Mouse (Mus musculus) bone marrow, adult 2 months (tissue): Measurements from ENCODE around the gene Nxph3. TPM values are rescaled to one million over a fixed set of nuclear protein-coding genes. Genes with fewer than 3 reads are reported as not detected.

Experiments
- H3K27ac ChIP-seq: fragments of 200-500 bp; 2 replicates; pipeline ENCODE4 v1.5.1; 2012; ENCODE audit warnings: low read depth, mild to moderate bottlenecking, control low read depth, inconsistent platforms, low read length; ENCODE audit not compliant: control insufficient read depth, poor library complexity, insufficient read depth
- H3K4me1 ChIP-seq: fragments of 200-500 bp; 2 replicates; pipeline ENCODE4 v1.6.1; 2011; ENCODE audit warnings: low read length; ENCODE audit not compliant: control insufficient read depth, insufficient read depth
- H3K4me3 ChIP-seq: fragments of 200-500 bp; replicated peaks from 2 replicates; pipeline ENCODE3; 2011; ENCODE audit warnings: mild to moderate bottlenecking, low read depth, low read length, control low read depth; ENCODE audit not compliant: control insufficient read depth
- CTCF ChIP-seq: fragments of 200-500 bp; IDR thresholded peaks from 2 replicates; pipeline ENCODE4 v1.5.1; 2011; ENCODE audit warnings: low read length, control low read depth; ENCODE audit not compliant: control insufficient read depth, insufficient read depth
- POLR2A ChIP-seq: fragments of 200-500 bp; IDR thresholded peaks from 2 replicates; pipeline ENCODE4 v1.6.1; 2011; ENCODE audit warnings: low read depth, mild to moderate bottlenecking, control low read depth, low read length, borderline replicate concordance; ENCODE audit not compliant: control insufficient read depth
- WGBS: fragments of 180-500 bp; shearing (Covaris S2); methylation state at CpG from one replicate; pipeline ENCODE4 v1.1.7; 2018; 5-methylcytosine and 5-hydroxymethylcytosine counted together
- polyA plus RNA-seq: library from polyadenylated mRNA; stranded (reverse); fragments of >200 nt; gene quantifications from 2 replicates; pipeline ENCODE4 v1.2.4, GENCODE M21; 2011; ENCODE audit warnings: low replicate concordance; ENCODE audit not compliant: missing spikeins, insufficient read depth, insufficient read length

Gene Nxph3
- polyA plus RNA-seq, 1 experiment = not detected

DNA sequence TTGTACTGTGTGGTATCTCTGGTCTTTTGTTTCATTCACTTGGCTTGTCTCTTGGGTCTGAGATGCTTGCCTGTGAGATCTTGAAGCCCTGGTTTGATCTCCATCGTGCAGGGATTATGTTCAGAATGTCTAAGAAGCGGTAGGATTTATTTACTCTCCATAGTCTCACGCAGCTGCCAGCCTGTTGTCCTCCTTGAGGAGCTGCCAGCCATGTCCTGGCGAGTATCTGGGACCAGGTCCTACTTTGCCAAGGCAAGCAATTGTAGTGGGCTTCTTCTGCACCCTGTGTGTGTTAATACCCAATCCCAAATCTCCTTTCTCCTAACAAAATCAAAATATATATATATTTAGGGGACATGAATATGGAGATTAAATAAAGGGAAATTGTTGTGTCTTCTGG is 21.4 kb downstream of the Nxph3 start:
- no peak overlapping the region for H3K4me3 ChIP-seq
- H3K4me1 ChIP-seq = no peaks in the 10 kb centered on the region
- no peak for TF ChIP-seq CTCF
- TF ChIP-seq POLR2A = no peak
- no peak overlapping the region for H3K27ac ChIP-seq
- WGBS = 94% methylated on average over 4 of the region's 4 CpGs

GRCm38 (mm10) chr11:95492256-95492655 is 22.1 kb downstream of the Nxph3 start:
- TF ChIP-seq POLR2A (no peak), CTCF (no peak)
- Histone ChIP-seq H3K27ac (no peak overlapping the region), H3K4me1 (no peaks in the 10 kb centered on the region), H3K4me3 (no peak overlapping the region)
- WGBS = 85% methylated on average over 4 of the region's 4 CpGs

GRCm38 (mm10) chr11:95490104-95490503 is 24.3 kb downstream of the Nxph3 start:
- TF ChIP-seq CTCF (no peak), POLR2A (no peak)
- WGBS = 84% methylated on average over 14 of the region's 14 CpGs

DNA sequence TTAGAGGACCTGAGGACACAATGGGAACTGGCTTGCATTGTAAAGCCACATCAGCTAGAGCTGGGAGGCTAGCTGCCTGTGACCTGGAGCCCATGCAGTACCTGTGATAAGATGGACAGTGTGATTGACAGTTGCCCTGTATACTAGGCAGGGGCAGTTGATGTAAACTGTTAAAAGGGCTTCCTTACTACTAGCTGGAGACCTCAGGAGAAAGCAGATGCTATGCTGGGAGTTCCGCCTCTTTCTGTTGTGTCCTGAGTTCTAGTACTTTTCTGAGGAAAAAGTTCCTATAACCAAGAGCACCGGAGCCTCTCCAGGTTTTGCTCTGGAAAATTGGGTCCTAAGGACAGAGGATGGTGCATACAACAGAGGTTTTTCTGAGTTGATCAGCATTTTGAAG is 27.1 kb downstream of the Nxph3 start:
- 93% methylated on average over 2 of the region's 2 CpGs for WGBS
- H3K27ac ChIP-seq = no peak overlapping the region
- TF ChIP-seq CTCF (no peak), POLR2A (no peak)
- no peak overlapping the region for H3K4me3 ChIP-seq
- H3K4me1 ChIP-seq = no peaks in the 10 kb centered on the region

More at GRCm38 (mm10) chr11:95490104-95490503, 24.3 kb downstream of the Nxph3 start:
- H3K4me3 ChIP-seq = no peak overlapping the region
- no peak overlapping the region for H3K27ac ChIP-seq
- no peaks in the 10 kb centered on the region for H3K4me1 ChIP-seq

GRCm38 (mm10) chr11:95485634-95486033 is 28.7 kb downstream of the Nxph3 start:
- TF ChIP-seq POLR2A (no peak), CTCF (no peak)
- Histone ChIP-seq H3K27ac (no peak overlapping the region), H3K4me3 (no peak overlapping the region), H3K4me1 (no peaks in the 10 kb centered on the region)
- 92% methylated on average over 18 of the region's 18 CpGs for WGBS

DNA sequence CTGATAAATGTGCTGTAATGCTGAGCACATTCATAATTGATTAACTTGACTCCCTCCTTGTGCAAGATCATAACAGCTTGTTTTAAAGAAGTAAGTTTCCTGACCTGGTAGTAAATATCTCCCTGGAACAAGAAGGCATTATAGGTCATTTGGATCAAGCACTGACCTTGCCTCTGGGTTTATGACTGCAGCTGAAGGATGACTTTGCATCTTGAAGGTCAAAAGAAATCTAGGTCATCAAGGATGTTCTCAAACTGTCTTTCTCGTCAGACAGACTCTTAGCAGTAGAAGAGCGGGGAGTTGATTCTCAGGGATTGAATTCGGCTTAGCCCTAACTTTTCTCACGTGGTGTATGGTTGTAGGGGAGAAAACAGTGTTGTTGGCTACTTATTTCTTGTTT is 33.7 kb downstream of the Nxph3 start:
- Histone ChIP-seq H3K27ac (no peak overlapping the region), H3K4me3 (no peak overlapping the region), H3K4me1 (no peaks in the 10 kb centered on the region)
- no peak for TF ChIP-seq POLR2A
- no peak for TF ChIP-seq CTCF
- 87% methylated on average over 4 of the region's 4 CpGs for WGBS

DNA sequence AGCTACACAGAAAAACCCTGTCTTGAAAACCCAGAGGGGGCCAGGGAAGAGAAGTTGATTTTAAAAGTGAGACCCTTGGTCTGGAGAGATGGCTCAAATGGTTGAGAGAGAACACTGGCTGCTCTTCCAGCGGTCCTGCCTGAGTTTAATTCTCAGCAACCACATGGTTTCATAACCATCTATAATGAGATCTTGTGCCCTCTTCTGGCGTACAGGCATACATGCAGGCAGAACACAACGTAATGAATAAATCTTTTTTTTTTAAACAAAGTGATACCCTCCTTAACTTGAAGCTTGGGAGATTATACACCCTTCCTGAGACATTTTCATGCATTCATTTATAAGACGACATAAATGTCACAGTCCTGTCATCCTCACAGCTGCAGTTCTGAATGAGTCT is 34.9 kb downstream of the Nxph3 start:
- WGBS = 78% methylated on average over 4 of the region's 4 CpGs
- no peak for TF ChIP-seq POLR2A
- no peak for TF ChIP-seq CTCF
- H3K4me1 ChIP-seq = no peaks in the 10 kb centered on the region

DNA sequence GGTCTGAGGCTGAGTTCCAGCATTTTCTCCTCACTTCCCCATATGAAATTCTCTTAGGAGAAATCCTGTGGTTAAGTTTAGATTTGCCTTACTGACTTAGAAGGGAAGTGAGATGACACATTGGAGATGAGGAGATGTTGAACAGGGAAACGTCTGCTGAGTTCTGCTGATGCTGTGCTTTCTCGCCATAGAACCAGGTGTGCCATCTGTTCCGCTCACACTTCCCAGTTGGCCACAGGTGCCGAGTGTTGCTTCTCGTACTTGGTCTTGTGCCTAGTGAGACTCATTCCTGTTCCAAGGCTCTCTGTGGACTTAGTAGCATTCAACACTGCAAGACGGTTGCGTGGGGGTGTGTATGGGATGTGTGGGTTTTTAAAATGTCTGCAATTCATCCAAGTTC is 38.0 kb downstream of the Nxph3 start:
- WGBS = 82% methylated on average over 7 of the region's 7 CpGs
- no peak for TF ChIP-seq CTCF
- TF ChIP-seq POLR2A = no peak
- no peak overlapping the region for H3K27ac ChIP-seq

More for the DNA sequence above, 34.9 kb downstream of the Nxph3 start:
- Histone ChIP-seq H3K4me3 (no peak overlapping the region), H3K27ac (no peak overlapping the region)

GRCm38 (mm10) chr11:95473456-95473855 is 40.9 kb downstream of the Nxph3 start:
- no peak overlapping the region for H3K27ac ChIP-seq
- H3K4me1 ChIP-seq = no peaks in the 10 kb centered on the region
- TF ChIP-seq CTCF = no peak
- no peak for TF ChIP-seq POLR2A
- no peak overlapping the region for H3K4me3 ChIP-seq
- WGBS = 85% methylated on average over 1 of the region's 1 CpGs

More for the DNA sequence above, 38.0 kb downstream of the Nxph3 start:
- no peak overlapping the region for H3K4me3 ChIP-seq
- H3K4me1 ChIP-seq = no peaks in the 10 kb centered on the region
